Mouse (Mus musculus): ENCODE measurements around the gene Ndufc2.

DNA sequence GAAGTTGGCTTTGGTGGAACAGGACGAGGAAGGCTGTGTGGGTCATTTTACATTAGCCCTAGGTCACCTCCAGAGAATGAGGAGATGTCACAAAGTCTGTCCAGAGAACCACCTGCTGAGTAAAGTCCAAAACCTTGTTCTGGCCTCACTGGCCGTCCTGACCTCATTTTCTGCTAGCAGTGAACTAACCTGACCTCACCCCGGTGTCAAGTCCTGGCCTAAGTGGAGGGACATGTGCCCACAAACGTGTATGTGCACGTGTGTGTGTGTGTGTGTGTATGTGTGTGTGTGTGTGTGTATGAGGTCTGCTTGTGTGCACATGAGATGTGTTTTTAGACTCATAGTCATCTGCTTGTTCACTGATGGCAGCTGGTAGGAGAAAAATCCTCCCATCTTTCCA lies 24.0 kb downstream of the Ndufc2 start:
- TF ChIP-seq CTCF (conservative IDR thresholded peaks at IDR 0.05; ENCODE audit: insufficient read depth, insufficient read length, low read depth, low read length) (no peak), POLR2A (IDR thresholded peaks at IDR 0.05; ENCODE audit: low read depth, low read length) (no peak)
